Mouse (Mus musculus) midbrain, embryonic 14.5 days (tissue): Measurements from ENCODE around the gene 2210016F16Rik. TPM values are rescaled to one million over a fixed set of nuclear protein-coding genes. Genes with fewer than 3 reads are reported as not detected.

Experiments used
- ATAC-seq: fragments of 200-750 bp; cut with Nextera tagmentation; 2 replicates; pipeline ENCODE4 v1.8.0; 2017; ENCODE audit warnings: moderate number of reproducible peaks, moderate library complexity; ENCODE audit not compliant: low FRiP score, low TSS enrichment
- DNase-seq: peaks from one replicate; pipeline ENCODE4 v3.0.0-alpha.2; 2015
- H3K27ac ChIP-seq: fragments of 300-500 bp; sonication (generic); replicated peaks from 2 replicates; pipeline ENCODE4 v1.5.1; 2014; ENCODE audit warnings: mild to moderate bottlenecking, low read depth, low read length, moderate library complexity
- H3K27me3 ChIP-seq: fragments of 300-500 bp; sonication (generic); 2 replicates; pipeline ENCODE4 v1.6.1; 2014; ENCODE audit warnings: low read length, control low read depth, mixed read lengths; ENCODE audit not compliant: control insufficient read depth, insufficient read depth
- H3K36me3 ChIP-seq: fragments of 300-500 bp; sonication (generic); 2 replicates; pipeline ENCODE4 v1.6.1; 2014; ENCODE audit warnings: low read length, control low read depth; ENCODE audit not compliant: control insufficient read depth, insufficient read depth
- H3K4me1 ChIP-seq: fragments of 300-500 bp; sonication (generic); 2 replicates; pipeline ENCODE4 v1.6.1; 2014; ENCODE audit warnings: mild to moderate bottlenecking, antibody characterized with exemption, low read length, control low read depth; ENCODE audit not compliant: control insufficient read depth, insufficient read depth
- H3K4me2 ChIP-seq: fragments of 300-500 bp; sonication (generic); 2 replicates; pipeline ENCODE4 v1.6.1; 2014; ENCODE audit warnings: mild to moderate bottlenecking, low read length, moderate library complexity
- H3K4me3 ChIP-seq: fragments of 300-500 bp; sonication (generic); replicated peaks from 2 replicates; pipeline ENCODE4 v1.5.1; 2014; ENCODE audit warnings: low read depth, low read length
- H3K9ac ChIP-seq: fragments of 300-500 bp; sonication (generic); replicated peaks from 2 replicates; pipeline ENCODE4 v1.6.1; 2014; ENCODE audit warnings: mild to moderate bottlenecking, low read length, moderate library complexity
- H3K9me3 ChIP-seq: fragments of 300-500 bp; sonication (generic); 2 replicates; pipeline ENCODE4 v1.6.1; 2016; ENCODE audit warnings: low read length, control low read depth, mixed read lengths; ENCODE audit not compliant: control insufficient read depth
- WGBS: fragments of 180-500 bp; shearing (Covaris S2); extraction: QIAGEN DNeasy Blood & Tissue Kit; methylation state at CpG from one replicate; pipeline ENCODE4 v1.1.7; 2014; 5-methylcytosine and 5-hydroxymethylcytosine counted together
- polyA plus RNA-seq: library from polyadenylated mRNA; unstranded; fragments of >200 nt; fragmentation: Nextera tagmentation; extraction: Ambion mirVana; gene quantifications from 2 replicates; pipeline ENCODE4 v1.2.1, GENCODE M21; 2014

2210016F16Rik gene
- polyA plus RNA-seq = 21.0 and 22.9 TPM in 2 replicates

DNA sequence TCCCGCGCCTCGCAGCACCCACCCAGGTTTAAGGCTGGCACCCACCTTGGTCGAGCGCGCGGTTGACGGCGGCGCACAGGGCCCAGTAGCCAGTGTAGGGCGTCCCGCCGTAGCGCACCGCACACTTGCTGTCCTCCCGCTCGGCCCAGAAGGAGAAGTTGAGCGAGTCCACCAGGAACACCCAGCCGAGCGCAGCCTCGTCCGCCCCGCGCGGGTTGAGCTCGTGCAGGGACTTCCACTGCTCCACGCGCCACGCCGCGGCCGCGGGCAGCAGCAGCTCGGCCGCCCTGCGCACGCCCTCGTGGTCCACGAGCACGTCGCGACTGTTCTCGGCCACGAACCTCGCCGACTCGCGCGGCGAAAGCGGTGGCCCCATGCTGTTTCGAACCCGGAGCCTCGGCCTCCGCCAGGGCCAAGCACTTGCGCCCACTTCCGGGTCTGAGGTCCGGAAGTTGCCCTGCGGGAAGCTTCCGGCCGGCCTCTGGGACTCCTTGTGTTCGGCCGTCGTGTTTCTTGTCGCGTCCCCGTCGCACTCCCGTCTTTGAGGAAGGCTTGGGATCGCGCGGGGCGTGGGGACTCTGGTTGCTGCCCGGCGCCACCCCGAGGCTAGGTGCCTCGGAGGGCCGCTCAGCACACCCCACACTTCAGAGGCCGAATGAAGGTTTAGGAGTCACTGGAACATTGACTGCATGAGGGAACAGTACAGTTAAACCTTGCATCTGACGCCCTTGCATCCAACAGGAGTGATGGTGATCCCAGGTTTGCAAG lies at the start of gene 2210016F16Rik:
Gene 2210016F16Rik, minus strand, starts transcription at position 447 of the 768 bp plus-strand sequence.
- peak; percentile 75; the same call in 1 of the 2 replicates for ATAC-seq

DNA sequence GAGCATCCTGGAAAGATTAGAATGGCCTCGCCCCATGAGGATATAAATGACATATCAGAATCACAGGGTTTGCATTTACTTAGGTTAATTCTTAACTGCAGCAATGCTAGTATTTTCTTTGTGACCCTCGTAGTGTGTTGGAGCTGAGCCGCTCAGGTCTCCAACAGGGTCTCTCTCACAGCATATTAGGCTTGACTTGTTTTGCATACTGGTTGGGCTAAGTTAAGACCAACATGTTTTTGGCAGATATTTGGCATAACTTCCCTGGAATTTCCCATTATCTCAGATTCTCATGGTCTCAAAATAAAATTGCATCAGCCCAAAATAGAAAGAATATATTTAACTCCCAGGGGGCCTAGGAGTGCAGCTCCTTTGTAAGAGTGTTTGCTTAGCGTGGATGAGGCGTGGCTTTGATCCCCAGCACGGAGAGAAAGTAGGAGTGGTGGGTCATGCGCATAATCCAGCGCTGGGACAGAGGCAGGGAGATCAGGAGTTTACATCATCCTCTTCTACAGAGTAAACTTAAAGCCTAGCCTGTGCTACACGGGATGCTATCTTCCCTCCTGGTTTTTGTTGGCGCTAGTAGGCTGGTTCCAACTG lies 38.1 kb upstream of the 2210016F16Rik start:
- no peaks in the 10 kb centered on the region for H3K4me1 ChIP-seq
- ATAC-seq = no peak
- WGBS = 64% methylated on average over 10 of the region's 10 CpGs

More for the DNA sequence above, at the start of gene 2210016F16Rik:
- Histone ChIP-seq H3K4me2 (peak within 1 kb of the TSS; percentile 92), H3K27ac (no peak within 1 kb of the TSS), H3K9me3 (peaks cover 14% of the 10 kb centered on the region), H3K36me3 (peaks cover 26% of the 10 kb centered on the region), H3K27me3 (no peaks in the 10 kb centered on the region), H3K9ac (peak within 1 kb of the TSS; percentile 69), H3K4me1 (peaks cover 4% of the 10 kb centered on the region; the same call in 1 of the 2 replicates), H3K4me3 (peak within 1 kb of the TSS; percentile 71)
- 2% methylated on average over 80 of the region's 80 CpGs for WGBS
- DNase-seq = peak; percentile 80

DNA sequence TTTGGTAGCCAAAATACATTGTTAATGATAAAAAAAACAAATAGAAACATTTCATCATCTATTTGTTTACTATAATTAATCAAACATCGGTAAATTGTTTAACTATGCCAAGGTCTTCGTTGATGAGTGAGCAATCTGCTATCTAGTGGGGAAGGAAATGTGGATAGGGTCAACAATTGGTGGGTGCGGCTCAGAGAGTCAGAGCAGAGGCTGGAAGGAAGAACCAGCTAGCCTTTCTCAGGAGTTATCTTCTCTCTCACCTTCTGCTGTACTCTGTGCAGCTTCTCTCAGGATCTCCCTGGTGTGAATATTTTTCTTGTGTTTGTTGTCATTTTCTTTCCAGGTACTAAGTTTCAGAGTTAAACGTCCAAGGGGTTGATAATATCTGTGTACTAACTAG lies 37.2 kb upstream of the 2210016F16Rik start:
- Histone ChIP-seq H3K36me3 (no peaks in the 10 kb centered on the region), H3K9me3 (no peaks in the 10 kb centered on the region), H3K27ac (no peak overlapping the region), H3K9ac (no peak overlapping the region), H3K4me2 (no peak overlapping the region), H3K27me3 (no peaks in the 10 kb centered on the region), H3K4me1 (no peaks in the 10 kb centered on the region), H3K4me3 (no peak overlapping the region)
- WGBS = 93% methylated on average over 4 of the region's 4 CpGs
- no peak for DNase-seq
- no peak for ATAC-seq

More for the DNA sequence above, 38.1 kb upstream of the 2210016F16Rik start:
- no peak for DNase-seq
- H3K9me3 ChIP-seq = no peaks in the 10 kb centered on the region
- no peaks in the 10 kb centered on the region for H3K36me3 ChIP-seq
- no peaks in the 10 kb centered on the region for H3K27me3 ChIP-seq
- H3K4me3 ChIP-seq = no peak overlapping the region
- no peak overlapping the region for H3K27ac ChIP-seq
- no peak overlapping the region for H3K9ac ChIP-seq
- no peak overlapping the region for H3K4me2 ChIP-seq

DNA sequence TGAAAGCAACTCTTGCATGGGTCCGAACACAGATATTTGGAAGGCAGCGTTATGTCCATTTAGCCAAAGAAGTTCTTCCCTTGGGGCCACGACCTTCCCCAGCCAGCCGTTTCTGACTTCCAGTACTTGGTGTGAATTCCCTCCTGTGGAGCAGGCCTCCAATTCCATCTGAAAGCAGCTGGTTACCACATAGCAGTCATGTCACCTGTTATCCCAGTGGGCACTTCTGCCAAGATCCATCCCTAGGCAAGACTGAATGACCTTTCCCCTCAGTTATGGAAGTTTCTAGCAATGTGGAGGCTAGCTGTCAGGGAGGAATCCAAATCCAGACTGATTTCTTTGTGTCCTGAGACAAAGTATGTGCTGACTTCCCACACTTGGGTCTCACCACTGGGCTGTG lies 36.0 kb upstream of the 2210016F16Rik start:
- Histone ChIP-seq H3K27ac (no peak overlapping the region), H3K4me3 (no peak overlapping the region), H3K4me1 (no peaks in the 10 kb centered on the region), H3K27me3 (no peaks in the 10 kb centered on the region), H3K4me2 (no peak overlapping the region), H3K9ac (no peak overlapping the region), H3K36me3 (no peaks in the 10 kb centered on the region), H3K9me3 (no peaks in the 10 kb centered on the region)
- WGBS = 86% methylated on average over 4 of the region's 4 CpGs
- ATAC-seq (no peak), DNase-seq (no peak)

DNA sequence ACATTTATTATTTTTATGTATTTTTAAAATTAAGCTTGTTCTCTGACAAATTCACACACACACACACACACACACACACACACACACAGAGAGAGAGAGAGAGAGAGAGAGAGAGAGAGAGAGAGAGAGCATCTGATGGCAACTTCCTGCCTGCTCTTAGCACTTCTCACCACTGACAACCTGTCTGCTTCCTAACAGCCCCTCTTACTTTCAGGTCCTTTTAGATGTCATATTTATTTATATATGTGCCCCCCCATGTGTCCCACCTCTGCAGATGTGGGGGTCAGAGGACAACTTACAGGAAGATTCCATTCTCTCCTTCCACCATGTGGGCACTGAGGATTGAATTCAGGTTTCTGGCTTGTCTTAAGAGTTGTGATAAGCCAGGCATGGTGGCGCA lies 34.2 kb upstream of the 2210016F16Rik start:
- no peak overlapping the region for H3K9ac ChIP-seq
- H3K4me1 ChIP-seq = no peaks in the 10 kb centered on the region
- no peak overlapping the region for H3K4me3 ChIP-seq
- no peaks in the 10 kb centered on the region for H3K36me3 ChIP-seq
- 92% methylated on average over 1 of the region's 1 CpGs for WGBS
- no peaks in the 10 kb centered on the region for H3K27me3 ChIP-seq
- no peak overlapping the region for H3K27ac ChIP-seq
- H3K4me2 ChIP-seq = no peak overlapping the region
- no peaks in the 10 kb centered on the region for H3K9me3 ChIP-seq
- DNase-seq = no peak
- ATAC-seq = no peak

- H3K4me1 ChIP-seq = no peaks in the 10 kb centered on the region
- DNase-seq (no peak), ATAC-seq (no peak)
- H3K4me2 ChIP-seq = no peak overlapping the region
- H3K9me3 ChIP-seq = no peaks in the 10 kb centered on the region
- 76% methylated on average over 4 of the region's 4 CpGs for WGBS
- no peak overlapping the region for H3K4me3 ChIP-seq
- H3K9ac ChIP-seq = no peak overlapping the region
- no peaks in the 10 kb centered on the region for H3K27me3 ChIP-seq
- no peaks in the 10 kb centered on the region for H3K36me3 ChIP-seq
- no peak overlapping the region for H3K27ac ChIP-seq
These were observed 33.6 kb upstream of the 2210016F16Rik start for GRCm38 (mm10) chr13:58418656-58419055.

GRCm38 (mm10) chr13:58415838-58416237 lies 30.8 kb upstream of the 2210016F16Rik start:
- DNase-seq (no peak), ATAC-seq (no peak)
- Histone ChIP-seq H3K9ac (no peak overlapping the region), H3K4me2 (no peak overlapping the region), H3K36me3 (no peaks in the 10 kb centered on the region), H3K27me3 (no peaks in the 10 kb centered on the region), H3K9me3 (no peaks in the 10 kb centered on the region), H3K4me3 (no peak overlapping the region), H3K4me1 (no peaks in the 10 kb centered on the region), H3K27ac (no peak overlapping the region)
- 89% methylated on average over 5 of the region's 5 CpGs for WGBS

- Histone ChIP-seq H3K9me3 (no peaks in the 10 kb centered on the region), H3K4me3 (no peak overlapping the region), H3K4me1 (no peaks in the 10 kb centered on the region), H3K4me2 (no peak overlapping the region), H3K27me3 (no peaks in the 10 kb centered on the region), H3K27ac (no peak overlapping the region), H3K9ac (no peak overlapping the region), H3K36me3 (0 out of 2 replicates have a peak, but pooled peaks cover under 1% of the 10 kb centered on the region)
- ATAC-seq = no peak
- no peak for DNase-seq
- WGBS = 87% methylated on average over 6 of the region's 6 CpGs
These were observed 30.3 kb upstream of the 2210016F16Rik start for GRCm38 (mm10) chr13:58415374-58415773.

DNA sequence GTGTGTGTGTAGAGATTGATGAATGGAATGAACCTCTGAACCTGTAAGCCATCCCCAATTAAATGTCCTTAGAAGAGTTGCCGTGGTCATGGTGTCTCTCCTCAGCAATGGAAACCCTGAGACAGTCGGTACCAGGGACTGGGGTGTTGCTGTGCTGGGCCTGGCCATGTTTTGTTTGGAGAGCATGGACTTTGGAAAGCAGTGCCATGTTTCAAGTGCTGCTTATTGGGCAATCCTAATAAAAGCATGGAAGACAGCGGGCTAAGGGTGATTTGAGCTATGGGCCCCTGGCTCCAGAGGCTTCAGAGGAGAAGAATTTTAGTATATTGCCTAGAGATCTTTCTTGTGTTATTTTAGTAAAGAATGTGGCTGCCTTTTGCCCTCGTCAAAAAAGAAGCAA lies 26.0 kb upstream of the 2210016F16Rik start:
- Histone ChIP-seq H3K9ac (no peak overlapping the region), H3K27me3 (no peaks in the 10 kb centered on the region), H3K4me2 (no peak overlapping the region), H3K4me3 (no peak overlapping the region), H3K27ac (no peak overlapping the region), H3K36me3 (0 out of 2 replicates have a peak, but pooled peaks cover 7% of the 10 kb centered on the region), H3K4me1 (no peaks in the 10 kb centered on the region), H3K9me3 (no peaks in the 10 kb centered on the region)
- no peak for DNase-seq
- WGBS = 95% methylated on average over 4 of the region's 4 CpGs
- no peak for ATAC-seq
